Mouse (Mus musculus) gastrocnemius, adult 8-10 months (tissue): Measurements from ENCODE around the gene Cemip2. TPM values are rescaled to one million over a fixed set of nuclear protein-coding genes. Genes with fewer than 3 reads are reported as not detected.

Source experiments
- DNase-seq, 2 experiments: peaks; one replicate each; pipeline ENCODE4 v3.0.0; 2022; ENCODE audit warnings: low spot score in 2 of 2
- total RNA-seq, 4 experiments: library from RNA; stranded (reverse); gene quantifications; 2 replicates each; pipeline ENCODE4 v1.2.4; 2022

Cemip2 gene
- total RNA-seq = 10 to 100 TPM in 3 of 4 experiments, 1 to 10 TPM in 1; 9.7 to 13.0 (median 11.2) TPM

- peak; percentile 93 to 94 for DNase-seq
These were observed at the start of gene Cemip2 for GRCm38 (mm10) chr19:21778147-21778917. Gene Cemip2, plus strand, starts transcription at chr19:21778342.

- DNase-seq = no peak
These were observed 49.8 kb upstream of the Cemip2 start for GRCm38 (mm10) chr19:21728342-21728741.

- no peak for DNase-seq
These were observed 46.3 kb upstream of the Cemip2 start for GRCm38 (mm10) chr19:21731887-21732286.

GRCm38 (mm10) chr19:21733176-21733575, 45.0 kb upstream of the Cemip2 start:
- no peak for DNase-seq

GRCm38 (mm10) chr19:21734112-21734511, 44.0 kb upstream of the Cemip2 start:
- DNase-seq = no peak

- DNase-seq = no peak
These were observed 40.7 kb upstream of the Cemip2 start for GRCm38 (mm10) chr19:21737446-21737845.

- DNase-seq = peak; percentile 29 to 38
These were observed 40.1 kb upstream of the Cemip2 start for GRCm38 (mm10) chr19:21737881-21738590.

GRCm38 (mm10) chr19:21738591-21739280, 39.4 kb upstream of the Cemip2 start:
- no peak for DNase-seq

- DNase-seq = no peak
These were observed 36.0 kb upstream of the Cemip2 start for GRCm38 (mm10) chr19:21742138-21742537.

- DNase-seq = no peak
These were observed 32.6 kb upstream of the Cemip2 start for GRCm38 (mm10) chr19:21745586-21745985.

- peak; percentile 11 to 16 for DNase-seq
These were observed 30.8 kb upstream of the Cemip2 start for GRCm38 (mm10) chr19:21747356-21747755.

- no peak for DNase-seq
These were observed 28.0 kb upstream of the Cemip2 start for GRCm38 (mm10) chr19:21750154-21750553.

GRCm38 (mm10) chr19:21761676-21762075, 16.5 kb upstream of the Cemip2 start:
- no peak for DNase-seq

- DNase-seq = no peak
These were observed 14.1 kb upstream of the Cemip2 start for GRCm38 (mm10) chr19:21764013-21764412.

- DNase-seq = no peak
These were observed 13.4 kb upstream of the Cemip2 start for GRCm38 (mm10) chr19:21764738-21765137.

- no peak for DNase-seq
These were observed 10.6 kb upstream of the Cemip2 start for GRCm38 (mm10) chr19:21767500-21768045.

GRCm38 (mm10) chr19:21769796-21770195, 8.3 kb upstream of the Cemip2 start:
- DNase-seq = no peak

- DNase-seq = no peak
These were observed 6.6 kb upstream of the Cemip2 start for GRCm38 (mm10) chr19:21771586-21771985.

GRCm38 (mm10) chr19:21773621-21774020, 4.5 kb upstream of the Cemip2 start:
- no peak for DNase-seq

- no peak for DNase-seq
These were observed 2.5 kb upstream of the Cemip2 start for GRCm38 (mm10) chr19:21775629-21776028.

GRCm38 (mm10) chr19:21776671-21777070, 1.5 kb upstream of the Cemip2 start:
- DNase-seq = no peak
